Mouse (Mus musculus) thymus, postnatal 4 days (tissue): ENCODE results near the gene Arhgap17.

Source experiments
- DNase-seq: peaks from one replicate; pipeline ENCODE4 v3.0.0; 2021

The Arhgap17 gene

GRCm38 (mm10) chr7:123369759-123370481, at the start of gene Arhgap17, which contains the start of gene Lcmt1:
Arhgap17 (minus strand) TSS chr7:123369915.
Lcmt1 (plus strand) TSS chr7:123369784.
- peak; percentile 99 for DNase-seq

- DNase-seq = no peak
Measured at GRCm38 (mm10) chr7:123417661-123418060, 47.9 kb upstream of the Arhgap17 start.

GRCm38 (mm10) chr7:123416803-123417202, 47.1 kb upstream of the Arhgap17 start:
- no peak for DNase-seq

GRCm38 (mm10) chr7:123412143-123412542, 42.4 kb upstream of the Arhgap17 start:
- no peak for DNase-seq

- DNase-seq = no peak
Measured at GRCm38 (mm10) chr7:123411109-123411508, 41.4 kb upstream of the Arhgap17 start.

- no peak for DNase-seq
Measured at GRCm38 (mm10) chr7:123410502-123410901, 40.8 kb upstream of the Arhgap17 start.

GRCm38 (mm10) chr7:123406988-123407387, 37.3 kb upstream of the Arhgap17 start:
- DNase-seq = no peak

- DNase-seq = no peak
Measured at GRCm38 (mm10) chr7:123405619-123406018, 35.9 kb upstream of the Arhgap17 start.

- no peak for DNase-seq
Measured at GRCm38 (mm10) chr7:123404198-123404597, 34.5 kb upstream of the Arhgap17 start.

- no peak for DNase-seq
Measured at GRCm38 (mm10) chr7:123401121-123401520, 31.4 kb upstream of the Arhgap17 start.

- DNase-seq = no peak
Measured at GRCm38 (mm10) chr7:123399286-123399685, 29.6 kb upstream of the Arhgap17 start.

GRCm38 (mm10) chr7:123398828-123399227, 29.1 kb upstream of the Arhgap17 start:
- peak; percentile 27 for DNase-seq

GRCm38 (mm10) chr7:123397931-123398330, 28.2 kb upstream of the Arhgap17 start:
- DNase-seq = no peak

GRCm38 (mm10) chr7:123397369-123397768, 27.7 kb upstream of the Arhgap17 start:
- DNase-seq = no peak

GRCm38 (mm10) chr7:123396900-123397299, 27.2 kb upstream of the Arhgap17 start:
- DNase-seq = no peak

GRCm38 (mm10) chr7:123394271-123394670, 24.6 kb upstream of the Arhgap17 start:
- DNase-seq = no peak

GRCm38 (mm10) chr7:123389686-123390280, 20.1 kb upstream of the Arhgap17 start:
- no peak for DNase-seq

- no peak for DNase-seq
Measured at GRCm38 (mm10) chr7:123385693-123386407, 16.1 kb upstream of the Arhgap17 start.

- DNase-seq = peak; percentile 91
Measured at GRCm38 (mm10) chr7:123377443-123378400, 8.0 kb upstream of the Arhgap17 start.

GRCm38 (mm10) chr7:123371501-123371900, 1.8 kb upstream of the Arhgap17 start:
- DNase-seq = no peak

- DNase-seq = no peak
Measured at GRCm38 (mm10) chr7:123370700-123371099, 985 bp upstream of the Arhgap17 start.
